Mouse (Mus musculus) hindbrain, postnatal 0 days (tissue): ENCODE results near the gene Snapc3. TPM values are rescaled to one million over a fixed set of nuclear protein-coding genes. Genes with fewer than 3 reads are reported as not detected.

ENCODE experiments used
- ATAC-seq: fragments of 200-750 bp; cut with Nextera tagmentation; 2 replicates; pipeline ENCODE4 v1.8.0; 2017; ENCODE audit warnings: mild to moderate bottlenecking, moderate TSS enrichment, moderate library complexity
- DNase-seq: peaks from one replicate; pipeline ENCODE4 v3.0.0-alpha.2; 2015; ENCODE audit warnings: low spot score
- H3K27ac ChIP-seq: fragments of 300-500 bp; sonication (generic); 2 replicates; pipeline ENCODE4 v1.5.1; 2014; ENCODE audit warnings: mild to moderate bottlenecking
- H3K27me3 ChIP-seq: fragments of 300-500 bp; sonication (generic); 2 replicates; pipeline ENCODE4 v1.6.1; 2014; ENCODE audit warnings: low read length, mixed read lengths; ENCODE audit not compliant: insufficient read depth
- H3K36me3 ChIP-seq: fragments of 300-500 bp; sonication (generic); 2 replicates; pipeline ENCODE4 v1.6.1; 2014; ENCODE audit warnings: low read length, mixed read lengths; ENCODE audit not compliant: insufficient read depth
- H3K4me1 ChIP-seq: fragments of 300-500 bp; sonication (generic); 2 replicates; pipeline ENCODE4 v1.6.1; 2014; ENCODE audit warnings: antibody characterized with exemption, low read length, mixed read lengths; ENCODE audit not compliant: insufficient read depth
- H3K4me2 ChIP-seq: fragments of 300-500 bp; sonication (generic); 2 replicates; pipeline ENCODE4 v1.6.1; 2014; ENCODE audit warnings: low read depth, mild to moderate bottlenecking, low read length, moderate library complexity, mixed read lengths
- H3K4me3 ChIP-seq: fragments of 300-500 bp; sonication (generic); 2 replicates; pipeline ENCODE4 v1.5.1; 2014; ENCODE audit warnings: low read length
- H3K9ac ChIP-seq: fragments of 300-500 bp; sonication (generic); replicated peaks from 2 replicates; pipeline ENCODE4 v1.6.1; 2014; ENCODE audit warnings: mild to moderate bottlenecking, low read length, moderate library complexity, mixed read lengths
- H3K9me3 ChIP-seq: fragments of 300-500 bp; sonication (generic); 2 replicates; pipeline ENCODE4 v1.6.1; 2016; ENCODE audit warnings: low read length, mixed read lengths
- CTCF ChIP-seq: IDR thresholded peaks from 2 replicates; pipeline ENCODE4 v1.5.1; 2016; ENCODE audit warnings: antibody characterized with exemption, control low read depth, low read depth
- WGBS: fragments of 180-500 bp; shearing (Covaris S2); extraction: QIAGEN DNeasy Blood & Tissue Kit; methylation state at CpG from one replicate; pipeline ENCODE4 v1.1.7; 2014; 5-methylcytosine and 5-hydroxymethylcytosine counted together
- polyA plus RNA-seq: library from polyadenylated mRNA; unstranded; fragments of >200 nt; fragmentation: Nextera tagmentation; extraction: Ambion mirVana; gene quantifications from 2 replicates; pipeline ENCODE4 v1.2.1, GENCODE M21; 2015
- total RNA-seq: library from RNA; depleted of rRNA; stranded (reverse); fragments of >200 nt; gene quantifications from 2 replicates; pipeline ENCODE4 v1.2.3, GENCODE M21; 2014

Gene Snapc3
- total and polyA plus RNA-seq, 2 experiments from 2014 or later: 34.1 to 42.8 TPM

GRCm38 (mm10) chr4:83460106-83460505 lies 42.6 kb downstream of the Snapc3 start:
- Histone ChIP-seq H3K9me3 (no peaks in the 10 kb centered on the region), H3K27me3 (no peaks in the 10 kb centered on the region), H3K9ac (no peak overlapping the region), H3K4me2 (no peak overlapping the region), H3K4me1 (no peaks in the 10 kb centered on the region), H3K36me3 (peaks cover 43% of the 10 kb centered on the region), H3K27ac (no peak overlapping the region), H3K4me3 (no peak overlapping the region)
- DNase-seq: no peak
- no peak for TF ChIP-seq CTCF
- no peak for ATAC-seq
- 87% methylated on average over 5 of the region's 5 CpGs for WGBS

GRCm38 (mm10) chr4:83464827-83465226 lies 47.3 kb downstream of the Snapc3 start:
- Histone ChIP-seq H3K4me2 (no peak overlapping the region), H3K9ac (no peak overlapping the region), H3K4me3 (no peak overlapping the region), H3K4me1 (no peaks in the 10 kb centered on the region), H3K9me3 (no peaks in the 10 kb centered on the region), H3K27me3 (no peaks in the 10 kb centered on the region), H3K27ac (no peak overlapping the region), H3K36me3 (peaks cover 27% of the 10 kb centered on the region)
- 95% methylated on average over 7 of the region's 7 CpGs for WGBS
- ATAC-seq (no peak), DNase-seq (no peak)
- TF ChIP-seq CTCF: no peak

DNA sequence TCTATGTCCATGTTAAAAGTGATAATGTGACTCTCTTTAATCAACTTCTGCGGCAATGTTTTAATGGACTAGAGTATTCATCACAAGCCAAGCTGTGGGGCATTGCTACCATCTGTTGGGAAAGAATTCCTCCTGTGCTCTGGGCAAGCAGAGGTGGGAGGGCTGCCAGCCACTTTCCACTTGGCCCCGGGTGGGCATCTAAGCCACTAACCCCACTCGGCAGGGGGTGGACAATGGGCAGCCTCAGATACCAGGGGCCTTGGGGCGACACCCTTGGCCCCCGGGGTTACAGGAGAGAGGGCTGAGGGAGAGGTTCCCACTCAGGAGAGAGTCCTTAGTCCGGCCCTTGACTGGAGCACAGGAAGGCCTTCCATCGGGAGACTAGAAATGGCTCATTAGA lies 50.1 kb downstream of the Snapc3 start:
- no peak overlapping the region for H3K4me3 ChIP-seq
- H3K4me2 ChIP-seq: no peak overlapping the region
- 58% methylated on average over 7 of the region's 7 CpGs for WGBS
- H3K27me3 ChIP-seq: no peaks in the 10 kb centered on the region
- peak; percentile 40; the same call in 1 of the 2 replicates for ATAC-seq
- no peak for DNase-seq
- no peaks in the 10 kb centered on the region for H3K4me1 ChIP-seq
- no peak for TF ChIP-seq CTCF
- H3K27ac ChIP-seq: no peak overlapping the region
- H3K9me3 ChIP-seq: no peaks in the 10 kb centered on the region
- H3K9ac ChIP-seq: no peak overlapping the region
- peaks cover 38% of the 10 kb centered on the region for H3K36me3 ChIP-seq

GRCm38 (mm10) chr4:83468208-83468607 lies 50.7 kb downstream of the Snapc3 start:
- 49% methylated on average over 3 of the region's 3 CpGs for WGBS
- peak overlapping the region; percentile 54; the same call in 1 of the 2 replicates for H3K27ac ChIP-seq

GRCm38 (mm10) chr4:83485250-83485649 lies 67.7 kb downstream of the Snapc3 start:
- Histone ChIP-seq H3K9me3 (no peaks in the 10 kb centered on the region), H3K27me3 (no peaks in the 10 kb centered on the region), H3K4me1 (peaks cover 3% of the 10 kb centered on the region; the same call in 1 of the 2 replicates), H3K36me3 (peaks cover 3% of the 10 kb centered on the region; the same call in 1 of the 2 replicates), H3K27ac (peak overlapping the region; percentile 98; the same call in 1 of the 2 replicates), H3K4me3 (peak overlapping the region; percentile 84), H3K4me2 (peak overlapping the region; percentile 70), H3K9ac (peak overlapping the region; percentile 99)
- no peak for TF ChIP-seq CTCF
- ATAC-seq (no peak), DNase-seq (no peak)
- 10% methylated on average over 12 of the region's 12 CpGs for WGBS

More at GRCm38 (mm10) chr4:83468208-83468607, 50.7 kb downstream of the Snapc3 start:
- TF ChIP-seq CTCF: 0 out of 2 replicates have a peak, but pooled peaks have one; percentile 9
- Histone ChIP-seq H3K9ac (no peak overlapping the region), H3K4me1 (no peaks in the 10 kb centered on the region), H3K4me3 (no peak overlapping the region), H3K4me2 (no peak overlapping the region), H3K36me3 (peaks cover 38% of the 10 kb centered on the region), H3K9me3 (no peaks in the 10 kb centered on the region), H3K27me3 (no peaks in the 10 kb centered on the region)
- ATAC-seq (0 out of 2 replicates have a peak, but pooled peaks have one; percentile 38), DNase-seq (no peak)

- H3K27me3 ChIP-seq: no peaks in the 10 kb centered on the region
- H3K9me3 ChIP-seq: no peaks in the 10 kb centered on the region
- peaks cover 3% of the 10 kb centered on the region; the same call in 1 of the 2 replicates for H3K4me1 ChIP-seq
- H3K27ac ChIP-seq: peak overlapping the region; percentile 98
- TF ChIP-seq CTCF: peak; percentile 79
- peak overlapping the region; percentile 99 for H3K9ac ChIP-seq
- H3K4me3 ChIP-seq: peak overlapping the region; percentile 84
- peak overlapping the region; percentile 70 for H3K4me2 ChIP-seq
- H3K36me3 ChIP-seq: peaks cover 3% of the 10 kb centered on the region; the same call in 1 of the 2 replicates
- DNase-seq (peak; percentile 95), ATAC-seq (peak; percentile 83)
- 0% methylated on average over 25 of the region's 40 CpGs for WGBS
Observed at GRCm38 (mm10) chr4:83485735-83486116, 68.2 kb downstream of the Snapc3 start.
